Mouse (Mus musculus) neutrophil, adult 5-6 weeks (primary cell): Measurements from ENCODE around the gene Sprr2i. TPM values are rescaled to one million over a fixed set of nuclear protein-coding genes. Genes with fewer than 3 reads are reported as not detected.

Experiments used
- ATAC-seq: fragments of 151-379, 151-347 bp; 2 replicates; pipeline ENCODE4 v1.8.0; 2017; ENCODE audit warnings: mild to moderate bottlenecking, moderate TSS enrichment; ENCODE audit not compliant: insufficient number of reproducible peaks, poor library complexity, low FRiP score, severe bottlenecking; ENCODE audit errors: extremely low read depth
- total RNA-seq: library from RNA; stranded (forward); fragments of 200-1000 nt; gene quantifications from 2 replicates; pipeline ENCODE4 v1.2.3, GENCODE M21; 2017

The Sprr2i gene
- total RNA-seq, result not detected in 2 replicates

DNA sequence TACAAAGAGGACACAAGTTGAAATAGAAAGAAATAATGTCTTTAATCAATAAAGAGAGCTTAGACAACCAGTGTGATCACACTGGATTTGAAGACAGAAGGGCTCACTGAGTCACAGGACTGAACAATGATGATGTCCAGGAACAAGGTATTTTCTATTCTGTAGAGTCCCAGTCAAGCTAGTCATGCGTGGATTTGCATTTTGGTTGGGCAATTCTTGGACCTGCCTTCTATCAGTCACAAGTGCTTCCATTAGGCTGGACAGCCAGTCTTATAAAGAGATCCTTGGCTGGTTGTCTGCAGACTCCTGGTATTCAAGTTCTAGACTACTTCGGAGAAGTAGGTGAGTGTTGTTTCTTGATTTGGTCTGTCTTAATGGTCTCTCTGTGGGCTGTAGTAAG, at the start of gene Sprr2i:
Gene Sprr2i, plus strand, starts transcription at position 301 of the 400 bp plus-strand sequence.
- no peak for ATAC-seq

DNA sequence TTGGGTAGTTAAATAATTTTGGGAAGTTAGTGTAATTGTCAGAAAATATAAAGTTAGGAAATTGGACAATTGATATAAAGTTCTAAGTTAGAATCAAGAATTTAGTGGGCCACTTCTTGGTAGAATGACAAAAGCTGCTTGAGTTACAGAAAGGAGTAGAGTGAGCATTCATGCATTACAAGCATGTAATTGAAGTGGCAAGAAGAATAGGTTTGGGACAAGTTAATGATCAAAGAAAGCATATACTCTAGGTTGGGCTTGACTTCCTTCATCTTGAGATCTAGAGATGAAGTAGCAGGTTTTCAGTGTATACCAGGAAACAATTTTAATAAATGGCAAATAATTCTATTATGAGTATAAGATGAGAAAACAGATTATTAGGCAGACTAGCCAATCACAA, 46.2 kb upstream of the Sprr2i start:
- ATAC-seq, result no peak

DNA sequence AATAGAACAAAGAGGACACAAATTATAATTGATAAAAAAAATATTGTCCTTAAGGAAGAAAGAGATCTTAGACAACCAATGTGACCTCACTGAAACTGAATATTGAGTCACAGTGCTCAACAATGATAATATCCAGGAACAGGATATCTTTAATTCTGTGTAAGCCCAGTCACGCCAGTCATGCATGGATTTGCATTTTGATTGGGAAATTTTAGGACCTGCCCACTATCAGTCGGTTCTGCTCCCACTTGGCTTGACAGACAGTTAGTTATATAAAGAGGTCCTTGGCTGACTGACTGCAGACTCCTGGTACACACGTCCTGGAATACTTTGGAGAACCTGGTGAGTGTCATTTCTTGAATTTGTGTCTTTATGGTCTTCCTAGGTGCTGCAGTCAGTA, 42.9 kb upstream of the Sprr2i start, which contains the start of gene Sprr2f:
Gene Sprr2f, plus strand, starts transcription at position 301 of the 400 bp plus-strand sequence.
- no peak for ATAC-seq

DNA sequence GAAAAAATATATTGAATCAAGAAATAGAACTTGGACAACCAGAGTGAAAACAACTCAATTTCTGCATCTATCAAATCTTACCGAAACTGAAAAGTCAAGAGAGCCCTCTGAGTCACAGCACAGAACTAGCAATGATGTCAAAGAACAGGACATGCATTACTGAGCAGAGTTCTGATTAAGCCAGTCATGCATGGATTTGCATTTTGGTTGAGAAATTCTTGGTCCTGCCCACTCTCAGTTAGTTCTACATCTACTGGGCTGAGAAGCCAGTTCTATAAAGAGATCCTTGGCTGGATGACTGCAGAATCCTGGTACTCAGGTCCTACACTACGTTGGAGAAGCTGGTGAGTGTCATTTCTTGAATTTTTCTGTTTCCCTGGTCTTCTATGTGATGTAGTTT, 34.2 kb upstream of the Sprr2i start:
- ATAC-seq, result no peak

DNA sequence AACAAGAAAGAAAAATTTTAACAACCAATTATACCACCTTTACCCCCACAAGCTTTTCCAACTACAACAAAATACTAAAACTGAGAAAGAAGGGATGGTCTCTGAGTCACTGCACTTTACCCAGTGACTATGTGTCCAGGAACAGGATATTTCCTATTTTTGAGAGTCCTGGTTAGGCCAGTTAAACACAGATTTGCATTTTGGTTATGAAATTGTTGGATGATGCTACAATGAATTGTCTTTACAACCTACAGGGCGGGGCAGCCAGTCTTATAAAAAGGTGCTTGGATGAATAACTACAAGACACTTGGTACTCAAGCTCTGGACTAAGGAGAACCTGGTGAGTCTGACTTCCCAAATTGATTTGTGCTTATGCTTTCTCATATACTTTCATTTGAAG, 22.4 kb upstream of the Sprr2i start, which contains the start of gene Sprr2h:
Gene Sprr2h, plus strand, starts transcription at position 301 of the 400 bp plus-strand sequence.
- ATAC-seq, result no peak

DNA sequence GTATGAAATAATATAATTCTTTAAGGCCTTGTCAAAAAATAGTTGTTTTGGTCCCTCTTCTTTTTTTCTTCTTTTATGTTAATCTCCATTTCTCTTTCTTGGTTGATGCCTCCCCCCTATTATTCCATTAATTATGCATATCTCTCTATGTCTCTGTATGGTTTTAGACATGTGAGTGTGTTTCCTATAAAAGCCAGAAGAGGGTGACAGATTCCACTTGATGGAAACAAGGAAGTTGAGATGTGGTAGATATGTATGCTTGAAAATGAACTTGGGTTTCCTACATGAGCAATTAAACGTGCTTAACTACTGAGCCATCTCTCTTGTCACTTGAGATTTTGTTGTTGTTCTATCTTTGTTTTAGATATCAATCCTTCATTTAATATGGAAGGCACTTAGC, 13.5 kb upstream of the Sprr2i start:
- ATAC-seq, result no peak

DNA sequence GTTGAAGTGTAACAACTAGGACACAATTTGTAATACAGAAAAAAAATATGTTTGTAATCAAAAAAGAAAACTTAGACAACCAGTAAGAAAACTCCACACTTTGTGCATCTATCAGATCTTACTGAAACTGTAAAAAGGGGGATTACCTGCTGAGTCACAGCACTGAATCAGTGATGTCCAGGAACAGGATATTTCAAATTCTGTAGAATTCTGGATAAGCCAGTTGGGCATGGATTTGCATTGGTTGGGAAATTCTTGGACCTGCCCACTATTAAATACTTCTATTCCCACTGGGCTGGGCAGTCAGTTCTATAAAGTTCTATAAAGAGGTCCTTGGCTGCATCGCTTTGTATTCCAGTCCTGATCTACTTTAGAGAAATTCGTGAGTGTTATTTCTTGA, 10.0 kb downstream of the Sprr2i start, which contains the start of gene Sprr2j-ps:
Gene Sprr2j-ps, plus strand, starts transcription at position 301 of the 400 bp plus-strand sequence.
- no peak for ATAC-seq

DNA sequence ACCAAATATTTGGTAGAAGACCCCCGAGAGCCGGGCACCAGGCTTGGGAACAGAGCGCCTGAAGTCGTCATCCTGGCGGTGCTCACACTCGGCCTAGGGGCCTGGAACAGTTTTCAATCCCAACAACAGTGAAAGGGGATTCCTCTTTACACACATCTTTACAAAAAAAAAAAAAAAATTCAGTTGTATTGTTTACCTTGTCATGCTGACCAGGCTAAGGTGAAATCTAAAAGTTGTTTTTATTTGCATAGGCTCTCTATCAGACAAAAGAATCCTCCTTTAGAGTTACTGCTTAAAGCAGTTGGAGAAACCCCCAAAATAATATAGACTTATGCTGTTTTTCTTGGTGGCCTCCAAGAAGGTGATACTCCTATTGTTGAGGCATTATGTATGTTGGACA, 21.5 kb downstream of the Sprr2i start, which contains the start of gene Gm9774:
Gene Gm9774, minus strand, starts transcription at position 101 of the 400 bp plus-strand sequence.
- no peak for ATAC-seq

DNA sequence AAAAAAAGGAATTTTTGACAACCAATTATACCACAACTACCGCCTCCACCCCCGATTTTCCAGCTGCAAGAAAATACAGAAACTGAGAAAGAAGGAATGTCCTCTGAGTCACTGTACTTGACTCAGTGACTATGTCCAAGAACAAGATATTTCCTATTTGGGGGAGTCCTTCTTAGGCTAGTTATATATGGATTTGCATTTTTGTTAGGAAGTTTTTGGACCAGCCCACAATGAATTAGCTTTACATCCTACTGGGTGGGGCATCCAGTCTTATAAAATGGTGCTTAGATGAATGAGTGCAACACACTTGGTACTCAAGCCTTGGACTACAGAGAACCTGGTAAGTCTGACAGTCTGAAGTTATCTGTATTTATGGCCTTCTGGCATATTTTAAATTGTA, 24.5 kb downstream of the Sprr2i start, which contains the start of gene Sprr2k:
Gene Sprr2k, plus strand, starts transcription at position 301 of the 400 bp plus-strand sequence.
- ATAC-seq, result no peak

DNA sequence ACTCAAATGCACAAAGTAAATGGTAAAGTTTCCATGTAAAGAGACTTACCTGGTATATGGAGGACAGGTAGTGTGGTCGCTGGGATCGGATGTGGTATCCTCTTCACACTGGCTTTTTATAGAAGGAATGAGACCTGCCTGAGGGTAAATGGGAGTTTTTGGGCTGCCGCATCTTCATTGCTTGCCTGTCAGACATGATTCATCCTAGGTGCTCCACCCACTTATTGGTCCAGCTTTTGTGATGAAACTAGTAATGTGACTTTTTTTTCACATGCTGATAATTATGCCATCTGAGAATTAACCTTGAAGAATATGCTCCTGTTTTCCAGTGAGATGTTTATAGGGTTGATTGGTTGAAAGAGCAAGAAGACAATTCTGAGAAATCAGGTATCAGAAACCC, 30.9 kb downstream of the Sprr2i start, which contains the start of gene Sprr1b:
Gene Sprr1b, minus strand, starts transcription at position 101 of the 400 bp plus-strand sequence.
- ATAC-seq, result no peak

DNA sequence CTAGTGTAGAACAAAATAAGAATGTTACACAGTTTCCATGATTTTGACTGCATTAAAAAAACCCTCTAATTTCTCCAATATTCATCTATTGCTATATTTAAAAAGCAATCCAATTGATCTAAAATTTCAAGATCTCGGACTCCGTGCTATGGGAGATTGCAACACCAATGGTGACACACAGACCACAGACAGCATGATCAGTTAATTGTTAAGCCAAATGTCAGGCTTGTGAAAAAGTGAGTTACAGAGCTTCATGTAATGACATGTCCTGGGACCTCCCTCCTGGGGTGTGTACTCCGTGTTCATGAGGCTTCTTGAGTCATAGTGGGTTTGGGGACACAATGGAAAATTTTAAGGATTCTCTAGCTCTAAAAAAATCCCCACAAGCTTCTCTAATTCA, 32.4 kb downstream of the Sprr2i start:
- no peak for ATAC-seq

DNA sequence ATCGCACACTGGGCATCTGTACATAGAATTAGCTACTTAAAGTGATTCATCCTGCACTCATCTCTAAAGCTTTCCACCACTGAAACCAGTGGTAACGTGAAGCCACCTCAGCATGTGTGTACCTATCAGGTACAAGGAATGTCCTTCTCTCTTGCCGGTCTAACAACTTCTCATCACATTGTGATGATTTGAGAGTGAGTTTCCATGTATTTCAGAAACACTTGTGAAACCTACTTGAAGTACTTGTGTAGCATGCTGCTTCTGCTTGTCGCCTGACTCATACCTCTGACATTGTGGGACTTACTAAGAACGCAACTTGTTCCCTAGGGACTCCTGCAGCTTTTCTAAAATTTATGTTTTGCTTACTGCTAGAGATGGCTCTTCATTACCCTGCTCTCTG, 47.4 kb downstream of the Sprr2i start:
- no peak for ATAC-seq

DNA sequence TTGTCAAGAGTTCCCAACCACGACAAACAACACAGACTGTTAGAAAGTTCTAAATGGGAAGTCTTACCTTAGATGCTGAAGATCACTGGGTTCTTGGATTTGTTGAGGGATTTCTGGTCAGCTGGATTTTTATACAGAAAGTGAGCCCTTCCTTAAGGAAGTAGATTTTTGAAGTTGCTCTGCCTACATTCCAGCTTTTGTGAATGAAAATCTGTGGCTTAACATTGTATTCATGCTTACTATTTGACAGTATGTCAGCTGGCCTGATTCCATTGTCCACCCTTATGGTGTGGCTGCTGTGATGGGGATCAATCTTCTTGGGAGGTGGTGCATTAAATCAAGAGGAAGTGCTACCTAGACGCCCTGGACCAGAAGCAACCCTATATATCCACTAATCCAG, 50.8 kb downstream of the Sprr2i start, which contains the start of gene Sprr3:
Gene Sprr3, minus strand, starts transcription at position 101 of the 400 bp plus-strand sequence.
- no peak for ATAC-seq

Other genes with a start within 250 kb of the Sprr2i start
- gene Sprr2a1, start 192.2 kb upstream of the Sprr2i start, total RNA-seq, result not detected in 2 replicates
- gene Sprr2a2, start 192.1 kb upstream of the Sprr2i start, total RNA-seq, result 0.12 TPM in 1 of 2 replicates, not detected in the other
- gene Sprr2a3, start 122.6 kb upstream of the Sprr2i start, total RNA-seq, result not detected in 2 replicates
- gene Sprr2b, start 91.4 kb upstream of the Sprr2i start, total RNA-seq, result not detected in 2 replicates
- not detected in 2 replicates for gene Sprr2d, start 68.9 kb upstream of the Sprr2i start, total RNA-seq
- not detected in 2 replicates for gene Sprr2e, start 55.8 kb upstream of the Sprr2i start, total RNA-seq
- gene Sprr2f, start 42.8 kb upstream of the Sprr2i start, total RNA-seq, result not detected in 2 replicates
- not detected in 2 replicates for gene Sprr2h, start 22.3 kb upstream of the Sprr2i start, total RNA-seq
- gene Sprr2j-ps, start 10.1 kb downstream of the Sprr2i start, total RNA-seq, result not detected in 2 replicates
- 2.1 and 3.1 TPM in 2 replicates for gene Gm9774, start 21.4 kb downstream of the Sprr2i start, total RNA-seq
- gene Sprr2k, start 24.6 kb downstream of the Sprr2i start, total RNA-seq, result not detected in 2 replicates
- gene Sprr1b, start 30.8 kb downstream of the Sprr2i start, total RNA-seq, result not detected in 2 replicates
- not detected in 2 replicates for gene Sprr3, start 50.7 kb downstream of the Sprr2i start, total RNA-seq
- not detected in 2 replicates for gene Sprr1a, start 77.9 kb downstream of the Sprr2i start, total RNA-seq
- gene Sprr4, start 92.5 kb downstream of the Sprr2i start, total RNA-seq, result not detected in 2 replicates
- gene 2310046K23Rik, start 126.5 kb downstream of the Sprr2i start, total RNA-seq, result 0.98 TPM in 1 of 2 replicates, not detected in the other
- not detected in 2 replicates for gene Ivl, start 165.7 kb downstream of the Sprr2i start, total RNA-seq
- gene Smcp, start 181.0 kb downstream of the Sprr2i start, total RNA-seq, result not detected in 2 replicates
- gene 2210017I01Rik, start 199.5 kb downstream of the Sprr2i start, total RNA-seq, result not detected in 2 replicates
- not detected in 2 replicates for gene Lce6a, start 213.7 kb downstream of the Sprr2i start, total RNA-seq
- gene Lce1a1, start 240.3 kb downstream of the Sprr2i start, total RNA-seq, result not detected in 2 replicates
- not detected in 2 replicates for gene Lce1b, start 248.9 kb downstream of the Sprr2i start, total RNA-seq